Mouse (Mus musculus): ENCODE data around the gene Cap2. TPM values are rescaled to one million over a fixed set of nuclear protein-coding genes. Genes with fewer than 3 reads are reported as not detected.

The Cap2 gene
- total RNA-seq (2015; ENCODE audit: low replicate concordance) (not detected in 2 replicates), total RNA-seq (2017; ENCODE audit: low replicate concordance) (2.3 TPM in 1 of 2 replicates, not detected in the other)

GRCm38 (mm10) chr13:46501800-46502389, at the start of gene Cap2:
Gene Cap2 (plus strand): TSS chr13:46501848.
- ATAC-seq (replicated peaks; ENCODE audit: low FRiP score, poor library complexity, severe bottlenecking): no peak

DNA sequence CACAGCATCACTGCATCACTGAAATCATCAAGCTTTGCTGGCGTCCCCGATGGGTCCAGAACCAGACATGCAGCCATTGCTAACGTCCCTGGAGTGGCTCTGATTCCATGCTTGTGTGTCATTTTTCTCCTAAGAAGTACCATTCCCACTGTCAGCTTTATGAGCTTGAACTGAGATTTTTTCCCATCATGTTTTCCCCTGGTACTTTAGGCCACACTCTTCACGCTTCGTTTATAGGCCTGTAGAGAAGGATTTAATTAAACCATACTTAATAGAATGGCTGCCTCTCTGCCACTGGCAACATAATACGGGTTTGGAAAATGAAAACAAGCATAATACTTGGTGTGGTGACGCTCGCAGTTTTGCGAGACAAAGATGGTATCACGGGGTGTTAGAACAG, 42.1 kb upstream of the Cap2 start:
- ATAC-seq (replicated peaks; ENCODE audit: low FRiP score, poor library complexity, severe bottlenecking): no peak

DNA sequence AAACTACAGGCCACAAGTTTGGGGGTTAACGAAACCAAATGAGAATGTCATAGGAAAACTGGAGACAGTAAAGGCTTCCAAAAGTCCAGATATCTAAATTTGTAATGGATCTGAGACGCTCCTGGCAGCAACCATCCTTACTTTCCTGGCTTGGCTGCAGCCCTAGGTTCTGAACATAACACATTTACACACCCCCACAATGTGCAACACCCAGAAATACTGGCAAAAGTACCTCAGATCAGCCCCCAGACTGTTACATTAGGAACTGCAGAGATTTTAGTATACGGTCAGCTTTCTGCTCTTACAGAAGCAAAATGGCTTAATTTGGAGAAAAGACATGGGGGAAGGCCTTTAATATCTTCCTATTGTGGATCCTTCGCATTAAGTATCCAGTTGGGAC, 39.4 kb upstream of the Cap2 start:
- no peak for ATAC-seq (replicated peaks; ENCODE audit: low FRiP score, poor library complexity, severe bottlenecking)

DNA sequence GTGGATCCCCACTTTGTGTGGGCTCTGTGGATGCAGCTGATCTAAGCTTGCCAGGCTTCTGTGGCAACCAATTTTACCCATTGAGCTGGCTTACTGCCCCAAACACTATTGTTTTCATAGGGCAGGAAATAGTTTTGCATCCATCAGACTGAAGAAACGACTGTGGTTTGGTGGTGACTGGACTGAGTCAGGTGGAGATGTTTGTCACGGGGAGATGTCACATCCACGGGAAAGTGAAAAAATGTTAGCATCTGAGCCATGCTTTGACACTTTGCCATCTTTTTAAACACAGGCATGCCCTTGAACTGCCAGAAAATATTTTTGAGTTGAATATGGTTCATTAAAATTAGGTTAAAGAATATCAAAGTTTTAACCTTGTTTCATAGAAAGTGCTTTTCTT, 37.9 kb upstream of the Cap2 start:
- ATAC-seq (replicated peaks; ENCODE audit: low FRiP score, poor library complexity, severe bottlenecking): no peak

- no peak for ATAC-seq (replicated peaks; ENCODE audit: low FRiP score, poor library complexity, severe bottlenecking)
Measured at GRCm38 (mm10) chr13:46468251-46468650, 33.4 kb upstream of the Cap2 start.

GRCm38 (mm10) chr13:46469536-46469935, 32.1 kb upstream of the Cap2 start:
- no peak for ATAC-seq (replicated peaks; ENCODE audit: low FRiP score, poor library complexity, severe bottlenecking)

DNA sequence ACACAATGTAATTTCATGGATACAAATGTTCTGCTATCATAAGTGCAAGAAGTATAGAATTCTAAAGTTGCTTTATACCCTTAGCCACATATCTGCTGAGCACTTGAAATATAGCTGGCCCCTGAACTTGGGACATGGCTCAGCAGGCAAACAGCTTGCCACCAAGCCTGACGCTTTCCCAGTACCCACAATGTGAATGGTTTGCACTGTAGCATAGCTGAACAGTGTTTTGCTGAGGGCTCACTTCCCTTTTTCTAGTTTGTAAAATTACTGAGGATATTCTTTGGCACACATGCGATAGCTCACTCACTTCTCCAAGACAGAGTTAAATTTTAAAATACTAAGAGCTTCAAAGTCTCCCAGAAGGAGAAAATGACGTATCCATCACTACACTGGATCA, 20.4 kb upstream of the Cap2 start:
- no peak for ATAC-seq (replicated peaks; ENCODE audit: low FRiP score, poor library complexity, severe bottlenecking)

DNA sequence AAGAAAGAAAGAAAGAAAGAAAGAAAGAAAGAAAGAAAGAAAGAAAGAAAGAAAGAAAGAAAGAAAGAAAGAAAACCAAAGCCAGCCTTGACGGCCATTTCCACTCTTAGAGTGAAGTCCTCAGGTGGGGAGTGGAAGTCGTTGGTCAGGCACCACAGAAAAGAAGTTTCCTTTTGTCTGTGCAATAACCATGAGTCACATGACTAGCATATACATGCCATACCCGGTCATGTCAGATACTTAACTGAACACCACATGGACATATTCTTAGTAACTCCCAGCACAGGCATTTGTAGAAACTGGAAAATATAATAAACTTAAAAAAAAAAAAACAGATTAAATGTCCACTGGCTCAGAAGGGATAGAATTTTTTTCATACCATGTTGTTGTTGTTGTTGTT, 16.0 kb upstream of the Cap2 start:
- no peak for ATAC-seq (replicated peaks; ENCODE audit: low FRiP score, poor library complexity, severe bottlenecking)

DNA sequence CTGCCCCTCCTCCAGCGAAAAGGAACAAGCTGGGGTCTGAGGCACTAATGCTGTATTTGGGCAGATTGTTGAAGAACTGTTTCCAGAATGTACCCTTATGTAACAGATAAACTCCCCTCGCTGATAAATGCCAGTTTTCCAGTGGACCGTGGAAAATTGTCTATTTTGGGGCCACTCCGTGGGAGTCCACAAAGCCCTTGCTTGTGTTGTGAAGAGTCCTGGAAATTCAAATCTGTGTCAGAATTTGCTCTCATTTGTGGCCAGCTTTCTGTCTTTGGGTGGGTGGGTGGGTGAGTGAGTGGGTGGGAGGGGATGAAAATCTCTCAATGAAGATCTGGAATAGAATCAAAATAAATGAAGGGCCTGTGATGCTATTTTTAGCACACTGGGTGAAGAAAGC, 13.5 kb upstream of the Cap2 start:
- ATAC-seq (replicated peaks; ENCODE audit: low FRiP score, poor library complexity, severe bottlenecking): no peak

- no peak for ATAC-seq (replicated peaks; ENCODE audit: low FRiP score, poor library complexity, severe bottlenecking)
Measured at GRCm38 (mm10) chr13:46490644-46491043, 11.0 kb upstream of the Cap2 start.

- ATAC-seq (replicated peaks; ENCODE audit: low FRiP score, poor library complexity, severe bottlenecking): no peak
Measured at GRCm38 (mm10) chr13:46502390-46502891, 793 bp downstream of the Cap2 start.

DNA sequence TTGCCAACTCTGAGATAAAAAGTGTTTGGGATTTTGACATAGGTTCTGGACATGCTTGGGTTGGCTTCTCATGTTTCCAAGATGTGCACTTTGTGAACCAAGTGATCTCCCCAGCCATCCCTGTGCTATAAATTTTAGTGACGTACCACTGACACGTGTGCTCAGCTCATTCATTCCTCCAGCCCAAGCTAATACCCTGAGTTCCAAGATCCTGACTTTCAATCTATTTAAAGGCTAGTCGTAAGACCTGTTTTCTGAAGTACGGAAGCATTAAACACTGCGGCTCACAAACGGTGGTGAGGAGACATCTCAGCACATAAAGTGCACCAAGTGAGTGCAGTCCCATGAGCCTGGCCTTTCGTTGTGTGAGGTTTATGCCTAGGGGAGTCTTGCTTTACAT, 6.3 kb downstream of the Cap2 start:
- no peak for ATAC-seq (replicated peaks; ENCODE audit: low FRiP score, poor library complexity, severe bottlenecking)

DNA sequence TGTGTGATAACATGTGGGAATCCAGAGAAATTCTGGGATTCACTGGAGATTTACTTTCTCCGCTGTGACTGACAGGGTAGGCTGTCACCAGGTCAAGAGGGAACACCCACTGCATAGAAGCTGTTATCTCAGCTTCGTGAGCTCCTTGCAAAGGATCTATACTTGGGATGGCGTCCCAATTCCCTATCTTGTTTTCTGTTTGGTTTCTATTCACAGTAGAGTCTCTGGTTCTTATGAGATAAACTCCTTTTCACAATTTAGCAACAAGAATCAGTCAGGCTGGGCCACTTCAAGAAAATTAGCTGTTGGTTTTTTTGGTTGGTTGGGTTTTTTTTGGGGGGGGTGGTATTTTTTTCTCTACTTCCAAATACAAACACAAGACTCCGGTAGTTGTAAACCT, 7.2 kb downstream of the Cap2 start:
- no peak for ATAC-seq (replicated peaks; ENCODE audit: low FRiP score, poor library complexity, severe bottlenecking)

DNA sequence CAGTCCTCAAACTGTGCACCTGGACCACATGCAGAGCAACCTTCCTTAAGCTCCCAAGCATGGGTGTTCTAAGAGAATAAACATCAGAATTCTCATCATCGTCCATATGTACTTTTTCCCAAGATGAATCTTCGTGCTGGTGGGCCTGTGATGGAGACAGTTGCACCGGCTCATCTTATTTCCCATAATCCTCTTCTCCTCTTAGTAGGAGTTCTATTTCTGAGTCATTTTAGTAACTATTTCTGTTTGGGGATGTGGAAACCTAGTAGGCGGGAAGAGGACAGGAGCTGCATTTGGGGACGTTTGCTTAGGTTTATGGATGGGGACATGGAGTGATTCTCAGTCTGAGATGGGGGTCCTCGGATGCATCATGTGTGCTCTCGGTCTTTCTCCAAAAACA, 8.8 kb downstream of the Cap2 start:
- no peak for ATAC-seq (replicated peaks; ENCODE audit: low FRiP score, poor library complexity, severe bottlenecking)

DNA sequence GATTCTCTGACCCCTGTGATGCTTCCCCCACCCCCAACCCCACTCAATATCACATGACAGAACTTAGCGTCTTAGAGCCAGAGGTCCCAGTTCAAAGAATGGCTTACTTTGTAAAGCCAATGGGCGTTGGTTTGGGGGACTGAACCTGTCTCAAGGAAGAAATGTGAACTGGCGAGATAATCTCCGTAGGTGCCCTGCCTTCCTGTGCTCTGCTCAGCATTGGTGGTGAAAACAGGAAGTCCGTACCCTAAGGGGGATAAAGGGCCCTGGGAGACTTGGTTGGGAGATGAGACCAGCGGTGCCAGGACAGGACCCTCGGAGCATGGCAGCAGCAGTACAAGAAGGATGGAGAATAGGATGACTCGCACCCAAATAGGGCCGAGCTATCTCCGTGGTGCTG, 12.8 kb downstream of the Cap2 start:
- ATAC-seq (replicated peaks; ENCODE audit: low FRiP score, poor library complexity, severe bottlenecking): no peak

DNA sequence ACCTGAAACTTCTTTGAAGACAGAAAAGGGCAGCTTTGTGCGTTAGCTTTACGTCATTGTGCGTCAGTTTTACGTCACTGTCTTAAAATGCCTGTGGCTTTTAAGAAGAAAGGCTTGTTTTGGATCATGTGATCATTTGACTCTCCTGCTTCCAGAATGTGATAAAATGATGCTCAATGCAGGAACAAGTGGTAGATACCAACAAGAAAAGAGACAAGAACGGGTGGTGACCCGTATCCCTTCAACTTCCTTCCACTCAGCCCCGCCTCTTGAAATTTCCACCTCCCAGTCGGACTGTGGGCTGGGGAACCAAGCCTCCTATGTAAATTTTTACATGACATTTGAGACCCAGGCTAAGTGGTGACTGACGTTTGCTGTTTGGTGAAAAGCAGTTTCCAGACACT, 13.5 kb downstream of the Cap2 start:
- ATAC-seq (replicated peaks; ENCODE audit: low FRiP score, poor library complexity, severe bottlenecking): no peak

DNA sequence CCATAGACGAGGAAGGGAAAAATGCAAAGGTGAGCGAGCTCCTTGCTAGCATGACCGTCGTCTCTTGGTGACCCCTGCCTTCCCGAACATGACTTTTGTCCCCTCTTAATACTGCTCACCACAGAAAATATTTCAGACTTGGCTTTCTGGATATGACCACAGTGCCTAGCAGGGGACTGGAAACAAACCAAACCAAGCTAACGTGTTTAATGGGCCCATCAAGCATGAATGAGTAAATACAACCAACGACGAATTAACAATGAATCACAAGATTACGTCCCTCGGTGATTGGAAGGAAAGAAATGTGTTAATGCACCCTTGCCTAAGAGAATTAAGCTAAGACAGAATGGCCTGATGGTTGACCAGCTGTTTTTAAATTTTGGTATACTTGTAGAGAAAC, 13.9 kb downstream of the Cap2 start:
- ATAC-seq (replicated peaks; ENCODE audit: low FRiP score, poor library complexity, severe bottlenecking): no peak

- ATAC-seq (replicated peaks; ENCODE audit: low FRiP score, poor library complexity, severe bottlenecking): no peak
Measured at GRCm38 (mm10) chr13:46516183-46516582, 14.5 kb downstream of the Cap2 start.

- ATAC-seq (replicated peaks; ENCODE audit: low FRiP score, poor library complexity, severe bottlenecking): no peak
Measured at GRCm38 (mm10) chr13:46517211-46517685, 15.6 kb downstream of the Cap2 start.

DNA sequence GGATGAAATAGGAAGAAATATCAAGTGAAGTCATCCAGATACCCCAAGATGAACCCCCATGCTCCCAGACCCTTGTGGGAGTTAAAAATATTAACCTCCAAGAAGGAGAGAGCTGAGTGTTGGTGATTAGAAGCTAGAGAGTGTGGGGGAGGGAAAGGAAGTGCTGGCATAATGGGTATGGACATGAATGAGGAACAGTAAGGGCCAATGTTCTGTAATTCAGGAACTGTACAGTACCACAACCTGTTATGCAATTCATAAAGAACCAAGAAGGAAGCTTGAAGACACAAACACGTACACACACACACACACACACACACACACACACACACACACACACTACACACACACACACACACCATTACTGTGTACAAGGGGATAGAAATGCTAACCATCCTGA, 19.8 kb downstream of the Cap2 start:
- ATAC-seq (replicated peaks; ENCODE audit: low FRiP score, poor library complexity, severe bottlenecking): no peak

DNA sequence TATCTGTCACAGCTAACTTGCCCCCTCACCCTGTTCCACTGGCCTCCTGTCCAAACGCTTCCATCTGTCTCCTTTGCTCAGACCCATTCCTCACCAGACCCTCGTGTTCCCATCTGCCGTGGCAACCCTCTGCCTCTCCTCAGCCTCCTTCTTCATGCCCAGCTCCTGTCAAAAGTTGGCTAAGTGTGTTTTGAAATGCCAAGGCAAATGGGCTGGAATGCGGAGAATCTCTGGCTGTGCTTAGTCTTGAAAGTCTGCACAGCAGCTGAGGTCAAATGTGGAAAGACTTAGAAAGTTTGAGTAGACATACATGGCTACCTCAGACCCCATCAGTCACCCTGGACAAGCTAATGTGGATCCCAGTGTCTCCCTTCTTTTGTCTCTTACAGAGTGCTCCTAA, 21.1 kb downstream of the Cap2 start:
- ATAC-seq (replicated peaks; ENCODE audit: low FRiP score, poor library complexity, severe bottlenecking): no peak

DNA sequence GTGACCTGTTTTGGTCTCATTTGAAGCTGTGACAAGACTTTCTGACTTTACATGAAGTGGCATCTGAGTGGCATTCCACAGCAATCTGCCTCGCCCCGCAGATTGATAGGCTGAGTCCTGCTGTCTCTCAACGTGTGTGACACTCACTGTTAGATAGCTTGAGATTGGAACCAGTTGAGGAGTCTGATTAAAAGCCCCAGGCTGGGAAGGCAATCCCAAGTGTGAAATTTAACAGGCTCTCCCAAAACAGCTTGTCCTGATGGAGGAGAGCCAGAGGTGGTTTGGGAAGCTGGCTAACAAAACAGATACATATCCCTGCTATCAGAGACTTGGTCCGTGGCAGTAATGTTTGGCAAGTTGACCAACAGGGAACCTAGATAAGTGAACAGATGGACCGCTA, 21.6 kb downstream of the Cap2 start:
- ATAC-seq (replicated peaks; ENCODE audit: low FRiP score, poor library complexity, severe bottlenecking): no peak

Measured in erythroid progenitor cell, adult 5-6 weeks (primary cell).